Mouse (Mus musculus): ENCODE data around the gene Rrm1.
"Not testable (repeated sequence)": the region's sequence is repeated elsewhere in the genome, so short reads cannot be mapped to it uniquely, and the experiment has no call there.

Gene Rrm1

DNA sequence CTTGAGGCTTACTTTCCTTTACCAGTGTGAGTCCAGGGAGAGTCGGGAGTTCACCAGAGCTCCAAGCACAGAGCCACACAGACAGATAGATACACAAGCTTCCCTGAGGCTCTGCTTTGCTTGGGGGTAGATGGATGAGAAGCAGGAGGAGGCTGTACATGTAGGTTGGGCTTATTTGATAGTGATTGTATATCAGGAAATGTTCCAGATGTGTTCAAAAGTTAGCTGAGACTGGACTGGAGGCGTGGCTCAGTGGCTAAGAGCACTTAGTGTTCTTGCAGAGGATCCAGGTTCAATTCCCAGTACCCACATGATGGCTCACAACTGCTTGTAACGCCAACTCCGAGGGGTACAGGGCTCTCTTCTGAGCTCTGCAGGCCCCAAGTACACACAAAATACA, 36.9 kb downstream of the Rrm1 start:
- no peak for DNase-seq

DNA sequence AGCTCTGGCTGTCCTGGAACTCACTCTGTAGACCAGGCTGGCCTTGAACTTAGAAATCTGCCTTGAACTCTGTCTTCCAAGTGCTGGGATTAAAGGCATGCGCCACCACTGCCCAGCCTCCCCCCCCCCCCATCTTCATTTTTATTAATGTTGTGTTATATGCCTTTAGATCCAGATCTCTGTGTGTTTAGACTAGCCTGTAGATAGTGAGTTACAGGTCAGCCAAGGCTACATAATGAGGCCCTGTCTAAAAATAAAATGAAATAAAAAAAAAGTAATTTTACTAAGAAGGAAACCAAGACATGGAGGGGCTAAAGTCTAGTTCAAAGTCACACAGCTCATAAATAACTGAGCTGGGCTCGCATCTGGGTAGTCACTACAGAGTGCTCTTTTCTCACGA, 37.4 kb downstream of the Rrm1 start:
- DNase-seq = no peak

DNA sequence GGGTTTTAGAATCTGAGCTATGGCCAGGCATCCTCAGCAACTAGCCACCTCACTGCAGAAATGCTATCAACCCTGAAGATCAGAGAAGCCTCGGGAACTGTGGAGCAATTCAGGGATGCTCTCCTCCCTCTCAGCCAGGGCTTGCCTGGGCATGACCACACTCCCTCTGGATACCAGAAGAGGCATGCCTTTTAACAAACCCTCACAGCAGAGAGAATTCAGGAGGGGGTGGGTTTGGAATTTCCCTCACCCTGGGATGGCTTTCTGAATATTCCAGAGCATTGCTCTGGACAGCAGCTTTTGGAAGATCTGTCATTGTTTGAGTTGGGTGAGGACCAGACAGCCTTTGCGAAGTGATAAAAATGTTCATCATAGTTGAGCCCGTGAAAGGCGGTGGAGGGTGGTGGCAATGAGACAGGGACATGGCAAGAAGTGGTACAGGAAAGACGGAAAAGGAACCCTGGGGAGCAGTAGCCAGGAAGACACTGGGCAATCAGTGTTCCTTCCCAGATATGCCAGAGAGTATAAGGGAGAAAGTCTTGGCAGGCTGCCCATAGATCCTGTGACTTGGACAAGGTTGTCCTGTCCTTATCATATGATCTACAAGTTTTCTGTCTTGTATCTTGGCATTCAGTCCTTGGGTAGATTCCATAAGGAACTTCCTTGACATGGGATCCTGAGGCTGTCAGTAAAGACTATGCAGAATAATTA, 38.0 kb downstream of the Rrm1 start:
- DNase-seq = no peak

DNA sequence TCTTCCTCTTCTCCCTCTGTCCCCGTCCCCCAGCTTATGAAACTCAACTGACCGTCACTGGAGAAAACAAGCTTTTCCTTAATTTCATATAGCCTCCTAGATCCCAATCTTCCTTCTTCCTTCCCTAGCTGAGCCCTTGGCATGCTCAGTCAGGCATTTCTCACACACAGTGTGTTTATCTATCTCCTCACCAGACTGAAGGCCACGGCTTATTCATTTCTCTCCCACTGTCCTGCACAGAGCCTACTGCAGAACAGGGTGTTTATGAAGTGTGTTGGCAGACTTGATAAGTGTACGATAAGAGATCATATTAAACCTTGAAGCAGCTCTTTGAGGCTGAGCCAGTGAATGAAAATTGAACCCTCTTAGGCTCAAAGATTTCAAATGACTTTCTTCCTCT, 39.3 kb downstream of the Rrm1 start:
- DNase-seq = no peak

DNA sequence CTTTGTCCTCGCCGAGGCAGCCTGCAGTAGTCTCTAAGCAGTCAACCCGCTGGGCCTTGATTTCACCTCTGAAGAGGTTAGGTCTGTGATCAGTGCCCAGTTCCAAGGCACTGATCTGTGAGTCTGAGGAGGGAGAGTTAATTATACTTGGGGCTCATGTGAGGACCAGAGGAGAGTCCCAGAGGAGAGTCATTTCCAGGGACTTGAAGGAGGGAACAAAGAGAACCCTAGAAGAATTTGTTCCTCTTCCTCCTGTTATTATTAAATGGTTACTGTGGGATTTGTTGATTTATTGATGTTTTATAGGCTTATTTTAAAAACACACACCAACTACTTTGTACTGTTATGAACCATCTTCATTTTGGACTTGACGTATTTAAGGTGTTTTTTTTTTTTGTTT, 40.1 kb downstream of the Rrm1 start, which contains the start of gene Olfr543:
Gene Olfr543 (minus strand): TSS at position 101 of the 400 bp plus-strand sequence.
- no peak for DNase-seq

DNA sequence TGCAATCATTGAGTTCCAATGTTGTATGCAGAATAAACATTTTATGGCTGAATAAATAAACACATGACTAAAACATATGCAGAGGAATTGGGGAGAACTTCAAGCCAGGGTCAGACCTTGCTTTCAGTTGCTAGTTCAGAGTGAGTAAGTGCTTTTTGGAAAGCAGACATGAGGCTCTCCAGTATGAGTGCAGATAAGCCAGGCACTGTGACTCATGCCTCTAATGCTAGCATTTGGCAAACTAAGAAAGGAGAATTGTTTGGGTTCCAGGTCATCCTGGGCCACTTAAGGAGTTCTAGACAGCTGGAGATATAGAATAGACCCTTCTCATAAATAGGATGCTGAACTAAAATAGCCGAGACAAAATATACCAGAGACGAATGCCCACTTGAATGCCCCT, 42.2 kb downstream of the Rrm1 start:
- DNase-seq = no peak

DNA sequence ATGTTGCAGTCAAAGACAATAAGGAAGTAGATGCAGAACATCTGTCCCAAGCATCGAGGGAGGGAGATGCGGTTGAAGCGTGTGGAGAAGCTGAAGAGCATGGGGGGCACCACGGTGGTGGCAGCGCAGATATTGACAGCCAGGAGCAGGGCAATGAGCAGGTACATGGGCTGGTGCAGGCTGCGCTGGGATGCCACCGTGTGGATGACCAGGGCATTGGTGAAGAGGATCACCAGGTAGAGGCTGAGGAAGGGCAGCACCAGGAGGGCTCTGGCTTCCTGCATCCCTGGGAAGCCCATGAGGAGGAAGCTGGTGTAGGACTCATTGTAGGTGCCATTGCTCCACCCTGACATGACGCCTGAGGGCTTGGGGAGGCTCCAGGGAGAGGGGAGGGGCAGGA, 43.3 kb downstream of the Rrm1 start:
- not testable (repeated sequence) for DNase-seq

DNA sequence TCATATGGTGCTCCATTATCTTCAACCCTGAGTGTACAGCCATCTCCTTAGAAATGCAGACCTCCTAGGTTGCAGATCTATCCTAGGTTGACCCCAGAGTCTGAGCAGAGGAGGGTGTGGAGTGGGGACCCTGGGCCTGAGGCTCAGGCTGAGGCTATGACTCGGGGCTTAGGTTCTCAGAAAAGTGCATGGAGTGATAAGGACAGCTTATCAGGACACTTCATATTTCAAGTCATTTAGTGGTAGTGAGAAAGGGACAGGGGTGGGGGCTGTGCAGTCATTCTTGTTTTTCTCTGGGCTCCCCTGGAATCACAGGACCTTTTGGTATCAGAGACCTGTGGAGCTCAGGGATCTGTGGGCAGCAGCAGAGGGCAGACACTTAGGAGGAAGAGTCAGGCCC, 44.6 kb downstream of the Rrm1 start:
- DNase-seq = no peak

DNA sequence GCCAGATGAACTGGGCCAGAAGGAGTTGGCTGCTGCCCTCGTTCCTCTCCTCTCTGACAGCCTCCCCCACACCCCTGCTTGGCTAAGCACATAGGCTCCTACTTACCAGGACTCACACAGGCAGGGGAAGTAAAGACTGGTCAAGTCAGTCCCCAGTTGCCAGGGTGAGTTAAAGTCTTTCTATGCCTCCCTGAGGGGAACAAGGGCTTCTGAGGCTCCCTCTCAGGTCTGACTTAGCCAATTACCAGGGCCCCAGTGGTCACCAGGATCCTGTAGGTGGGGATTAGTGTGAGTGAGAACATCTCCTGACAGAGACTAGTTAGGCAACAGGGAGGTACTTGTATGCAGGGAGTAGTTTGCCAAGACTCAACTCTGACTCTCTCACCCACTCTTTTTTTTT, 46.7 kb downstream of the Rrm1 start, which contains the start of gene Olfr544:
Gene Olfr544 (minus strand): TSS at position 153 of the 400 bp plus-strand sequence.
- no peak for DNase-seq

DNA sequence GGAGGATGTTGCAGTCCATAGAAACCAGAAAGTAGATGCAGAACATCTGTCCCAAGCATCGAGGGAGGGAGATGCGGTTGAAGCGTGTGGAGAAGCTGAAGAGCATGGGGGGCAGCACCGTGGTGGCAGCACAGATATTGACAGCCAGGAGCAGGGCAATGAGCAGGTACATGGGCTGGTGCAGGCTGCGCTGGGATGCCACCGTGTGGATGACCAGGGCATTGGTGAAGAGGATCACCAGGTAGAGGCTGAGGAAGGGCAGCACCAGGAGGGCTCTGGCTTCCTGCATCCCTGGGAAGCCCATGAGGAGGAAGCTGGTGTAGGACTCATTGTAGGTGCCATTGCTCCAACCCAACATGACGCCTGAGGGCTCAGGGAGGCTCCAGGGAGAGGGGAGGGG, 52.9 kb downstream of the Rrm1 start:
- not testable (repeated sequence) for DNase-seq

DNA sequence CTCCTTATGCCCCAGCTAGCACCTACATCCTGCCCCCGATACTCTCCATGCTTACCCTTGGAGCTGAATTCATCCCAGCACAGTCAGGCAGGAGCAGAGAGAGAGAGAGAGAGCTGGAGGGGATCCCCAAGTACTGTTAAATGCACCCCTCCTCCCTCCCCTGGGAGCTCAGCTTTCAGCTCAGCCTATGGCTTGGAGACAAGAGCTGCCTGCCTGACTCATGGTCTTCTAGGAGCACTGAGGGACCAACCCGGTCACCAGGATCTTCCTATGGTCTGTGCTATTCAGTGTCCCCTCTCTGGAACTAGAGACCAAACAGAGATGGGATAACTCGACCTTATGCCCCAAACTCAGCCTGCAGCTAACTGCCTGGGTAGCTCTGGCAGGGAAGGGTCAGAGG, 58.0 kb downstream of the Rrm1 start, which contains the start of gene Olfr545:
Gene Olfr545 (minus strand): TSS at position 101 of the 400 bp plus-strand sequence.
- no peak for DNase-seq

DNA sequence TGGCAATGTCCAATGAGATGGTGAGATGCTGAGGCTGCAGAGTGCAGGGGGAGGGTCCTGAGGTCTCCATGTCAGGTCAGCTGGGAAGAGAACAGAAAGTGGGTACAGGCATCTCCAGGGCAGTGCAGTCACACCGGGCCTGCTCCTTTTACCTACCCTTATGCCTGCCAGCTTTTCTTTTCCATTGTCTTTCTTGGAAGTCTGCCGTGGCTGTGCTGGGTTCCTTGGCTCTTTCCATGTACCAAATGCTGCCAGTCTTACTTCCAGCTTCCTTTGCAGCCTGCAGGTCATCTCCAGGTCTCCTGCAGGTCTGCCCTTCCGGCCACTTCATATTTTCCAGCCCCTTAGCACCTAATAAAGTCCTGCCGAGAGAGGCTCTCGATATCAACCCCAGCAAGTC, 60.5 kb downstream of the Rrm1 start:
- DNase-seq = no peak

DNA sequence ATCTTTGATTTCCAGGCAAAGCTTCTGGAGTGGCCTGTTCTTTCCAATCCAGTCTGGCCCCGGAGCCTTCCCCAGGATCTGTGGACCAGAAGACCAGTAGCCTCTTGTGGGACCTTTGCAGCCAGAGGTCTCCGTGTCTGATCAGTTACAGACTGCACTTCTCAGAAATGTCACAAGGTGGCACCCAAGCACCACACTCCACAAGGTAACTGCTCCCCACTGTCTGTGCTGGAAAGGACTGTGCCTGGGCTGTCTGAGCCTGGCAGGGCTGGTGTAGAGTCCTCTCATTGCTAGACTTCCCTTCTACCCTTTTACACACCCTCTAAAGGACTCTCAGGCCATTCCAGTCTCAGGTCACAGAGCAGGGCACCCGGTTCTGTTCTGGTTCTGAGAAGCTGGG, 65.4 kb downstream of the Rrm1 start:
- peak; percentile 18 to 22 for DNase-seq

DNA sequence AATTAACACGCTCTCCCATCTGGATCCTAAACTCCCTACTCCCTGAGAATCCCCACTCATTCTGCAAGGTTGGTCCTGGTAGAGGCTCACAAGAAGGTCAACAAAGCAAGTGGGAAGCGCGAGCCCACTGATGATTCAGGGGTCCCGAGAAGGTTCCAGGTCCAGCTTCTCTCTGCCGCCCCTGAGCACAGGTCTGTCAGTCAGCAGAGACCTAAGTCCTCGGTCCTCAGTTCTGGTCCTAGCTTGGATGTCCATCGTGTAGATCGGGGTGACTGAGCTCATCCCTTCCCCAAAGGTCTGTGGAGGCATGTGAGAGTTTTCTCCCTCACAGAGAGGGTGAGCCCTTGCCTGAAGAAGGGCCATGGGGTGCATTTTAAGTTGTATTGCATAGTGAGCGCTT, 66.6 kb downstream of the Rrm1 start:
- no peak for DNase-seq

DNA sequence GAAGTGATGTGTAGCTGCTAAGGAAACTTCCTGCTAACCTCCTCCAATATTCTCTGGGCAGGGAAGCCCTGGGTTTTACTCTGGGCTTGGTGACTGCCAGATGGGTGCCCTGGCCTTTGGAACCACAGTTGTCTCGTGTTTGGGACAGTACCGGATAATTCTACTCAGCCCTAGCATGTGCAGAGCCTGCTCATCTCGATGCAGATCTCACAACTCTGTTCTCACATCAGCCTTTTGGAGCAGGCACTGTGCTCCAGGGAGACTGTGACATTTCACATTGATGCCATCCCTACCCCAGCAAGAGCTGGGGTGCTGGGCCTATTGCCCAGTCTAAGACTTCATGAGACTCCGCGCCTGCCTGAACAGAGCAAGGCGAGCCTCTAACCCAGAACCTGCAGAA, 67.2 kb downstream of the Rrm1 start:
- DNase-seq = no peak

DNA sequence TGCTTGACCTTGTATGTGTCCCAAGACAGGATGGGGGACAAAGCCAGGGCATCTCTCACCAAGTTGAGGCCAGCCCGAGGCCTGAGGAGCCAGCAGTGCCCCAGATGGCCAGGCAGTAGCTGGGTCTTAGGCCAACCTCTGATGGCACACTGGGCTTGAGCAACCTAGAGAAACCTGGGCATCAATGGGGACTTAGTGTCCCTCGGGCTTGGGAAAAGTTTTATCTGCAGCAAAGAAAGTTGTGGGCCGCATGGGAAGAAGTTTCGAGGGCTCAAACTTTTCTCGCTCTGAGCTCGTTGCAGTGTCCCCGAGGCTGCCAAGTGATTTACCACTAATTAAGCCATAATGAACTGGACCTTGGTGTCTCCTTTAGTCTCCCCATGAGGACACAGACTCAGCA, 68.2 kb downstream of the Rrm1 start:
- no peak for DNase-seq

DNA sequence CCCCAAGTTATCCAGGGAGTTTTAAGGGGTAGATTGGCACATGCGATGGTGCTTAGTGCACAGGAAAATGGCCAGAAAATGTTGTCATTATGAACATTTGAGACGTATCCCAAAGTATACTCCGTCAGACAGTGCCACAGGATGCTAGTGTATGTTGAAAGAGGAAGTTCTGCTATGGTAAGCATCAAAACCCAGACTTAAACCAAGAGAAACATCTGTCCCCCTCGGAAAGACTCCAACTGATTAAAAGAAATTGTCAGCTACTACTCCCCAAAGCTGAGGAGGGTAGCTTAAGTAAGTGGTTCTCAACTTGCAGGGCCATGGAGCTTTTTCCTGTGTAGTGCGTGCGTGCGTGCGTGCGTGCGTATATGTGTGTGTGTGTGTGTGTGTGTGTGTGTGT, 70.4 kb downstream of the Rrm1 start:
- DNase-seq = no peak

DNA sequence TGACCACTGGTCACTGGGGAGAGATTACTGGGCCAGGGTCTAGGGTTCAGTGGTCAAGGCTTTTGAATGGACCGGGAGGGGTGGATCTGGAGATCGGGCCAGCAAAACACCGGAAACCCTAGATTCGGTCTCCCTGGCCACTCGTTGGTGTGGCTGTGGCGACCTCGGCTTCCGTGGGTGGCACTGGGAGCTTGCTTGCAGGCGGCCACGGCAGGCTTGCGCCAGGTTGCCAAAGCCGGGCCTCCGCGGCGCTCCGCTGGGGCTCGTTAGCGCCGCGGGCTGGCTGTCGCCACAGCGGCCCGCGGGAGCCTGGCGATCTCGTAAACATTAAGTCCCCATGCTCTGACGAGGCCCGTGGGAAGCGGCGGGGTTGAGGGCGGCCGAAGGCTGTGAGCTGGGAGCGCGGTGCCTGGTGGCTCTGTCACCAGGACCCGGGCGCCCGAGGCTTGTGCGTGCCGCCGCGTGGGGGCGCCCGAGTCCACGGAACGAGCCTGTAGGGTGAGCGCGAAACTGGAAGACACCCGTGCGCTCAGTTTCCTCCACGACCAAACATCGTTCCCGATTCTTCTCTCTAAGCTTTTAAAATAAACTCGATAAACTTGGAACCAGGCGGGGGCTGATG, 71.4 kb downstream of the Rrm1 start:
- DNase-seq = peak; percentile 51 to 53

DNA sequence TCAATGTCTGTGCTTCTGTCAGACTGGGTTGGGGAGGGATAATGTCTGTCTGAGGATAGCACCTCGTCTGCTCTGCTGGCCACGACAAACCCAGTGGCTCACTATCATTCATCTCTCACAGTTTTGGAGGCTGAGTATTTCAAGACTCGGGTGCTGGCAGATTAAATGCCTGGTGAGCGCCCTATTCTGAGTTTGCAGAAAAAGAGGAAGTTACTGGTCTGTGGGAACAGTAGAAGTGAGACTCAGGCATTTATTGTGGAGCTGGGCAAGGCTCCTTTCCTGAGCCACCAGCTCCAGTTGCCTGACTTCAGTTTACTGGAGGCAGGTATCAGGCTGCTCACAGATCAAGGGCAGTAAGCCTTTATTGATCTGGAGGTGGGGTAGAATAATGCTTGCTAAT, 72.6 kb downstream of the Rrm1 start:
- DNase-seq = no peak

DNA sequence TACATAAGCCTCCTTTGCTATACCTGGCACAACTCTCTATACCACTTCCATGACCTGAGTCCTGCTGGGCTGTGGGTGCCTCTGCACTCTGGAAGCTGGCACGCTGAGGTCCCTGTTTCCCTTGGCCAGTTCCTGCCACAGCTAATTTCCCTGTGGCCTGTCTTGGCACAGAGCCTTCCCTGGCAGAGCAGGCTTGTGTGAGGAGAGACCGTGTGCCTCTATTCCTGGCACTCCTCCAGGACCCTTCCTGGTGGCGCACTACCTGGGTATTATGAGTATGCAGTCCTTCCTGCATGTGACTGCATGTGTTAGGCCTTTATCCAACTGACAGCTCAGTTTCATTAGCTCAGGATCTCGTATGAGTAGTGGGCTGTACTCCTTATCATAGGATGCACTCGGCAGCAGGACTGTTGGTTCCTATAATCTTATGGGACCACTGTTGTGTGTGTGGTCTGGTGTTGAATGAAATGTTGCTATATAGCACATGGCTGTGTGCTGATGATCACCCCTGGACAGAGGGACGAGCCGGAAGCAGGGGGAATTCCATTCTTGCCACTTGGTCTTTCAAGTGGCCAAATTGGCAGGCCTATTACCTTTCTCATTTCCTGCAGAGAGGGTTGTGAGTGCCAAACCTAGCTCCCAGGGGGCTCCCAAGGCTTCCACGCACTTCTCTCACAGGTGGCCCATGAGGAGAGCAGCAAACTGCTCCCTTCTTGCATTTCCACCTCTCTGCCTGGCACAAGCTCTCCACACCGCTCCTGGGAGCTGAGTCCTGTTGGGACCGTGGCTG, 75.0 kb downstream of the Rrm1 start:
- DNase-seq = no peak

DNA sequence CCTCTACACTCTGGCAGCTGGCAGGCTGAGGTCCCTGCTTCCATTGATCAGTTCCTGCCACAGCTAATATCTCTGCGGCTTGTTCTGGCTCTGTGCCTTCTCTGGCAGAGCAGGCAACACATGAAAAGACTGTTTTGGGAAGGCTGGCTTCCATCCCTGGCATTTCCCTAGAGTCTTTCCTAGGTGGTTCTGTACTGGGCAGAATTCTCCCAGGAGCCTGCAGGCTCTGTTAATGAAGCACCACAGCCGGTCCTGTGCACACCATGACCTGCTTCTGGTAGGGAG, 75.5 kb downstream of the Rrm1 start:
- no peak for DNase-seq
